Mouse (Mus musculus) liver, adult (tissue): ENCODE results near the gene Atp2b1.

Experiments used
- GATA4 ChIP-seq: IDR thresholded peaks from 2 replicates; pipeline ENCODE4 v1.6.1; 2014; ENCODE audit warnings: mild to moderate bottlenecking, low read length; ENCODE audit not compliant: insufficient replicate concordance

Gene Atp2b1

DNA sequence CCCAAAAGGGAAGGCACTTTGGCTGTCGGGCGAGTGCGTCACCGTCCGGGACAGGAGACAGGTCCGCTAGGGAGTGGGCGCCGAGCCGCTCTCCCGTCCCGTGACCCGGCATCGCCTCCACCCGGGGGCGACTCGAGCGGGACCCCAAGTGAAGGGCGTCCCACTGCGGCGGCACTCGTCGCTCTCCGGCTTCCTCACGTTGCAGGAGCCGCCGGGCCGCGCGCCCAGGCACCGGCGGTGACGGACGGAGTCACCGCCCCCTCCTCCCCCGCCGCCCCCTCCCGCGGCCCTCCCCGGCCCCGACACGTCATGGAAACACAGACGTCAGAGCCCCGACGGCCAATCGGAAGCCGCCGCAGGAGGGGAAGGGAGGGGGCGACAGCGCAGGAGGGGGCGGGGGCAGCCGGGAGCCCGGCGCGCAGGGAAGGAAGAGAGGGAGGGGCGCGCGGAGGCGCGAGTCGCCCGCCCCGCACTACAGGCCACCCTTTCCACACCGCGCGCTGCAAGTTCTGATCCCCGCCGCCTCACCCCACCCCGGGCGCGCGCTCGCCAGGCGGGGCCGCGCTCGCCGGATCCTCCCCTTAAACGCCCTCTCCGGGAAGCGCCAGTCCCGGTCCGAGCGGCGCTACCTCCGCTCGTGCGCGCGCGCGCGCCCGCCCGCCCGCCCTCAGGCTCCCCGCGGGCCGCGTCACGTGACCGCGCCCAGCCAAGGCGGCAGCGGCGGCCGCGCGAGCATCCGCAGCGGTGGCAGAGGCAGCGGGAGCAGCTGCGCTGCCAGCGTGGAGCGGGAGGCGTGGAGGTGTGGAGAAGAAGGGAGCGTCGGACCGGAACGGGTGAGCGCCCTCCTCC is at the start of gene Atp2b1:
Gene Atp2b1, plus strand, starts transcription at position 446 of the 849 bp plus-strand sequence.
- no peak for TF ChIP-seq GATA4

DNA sequence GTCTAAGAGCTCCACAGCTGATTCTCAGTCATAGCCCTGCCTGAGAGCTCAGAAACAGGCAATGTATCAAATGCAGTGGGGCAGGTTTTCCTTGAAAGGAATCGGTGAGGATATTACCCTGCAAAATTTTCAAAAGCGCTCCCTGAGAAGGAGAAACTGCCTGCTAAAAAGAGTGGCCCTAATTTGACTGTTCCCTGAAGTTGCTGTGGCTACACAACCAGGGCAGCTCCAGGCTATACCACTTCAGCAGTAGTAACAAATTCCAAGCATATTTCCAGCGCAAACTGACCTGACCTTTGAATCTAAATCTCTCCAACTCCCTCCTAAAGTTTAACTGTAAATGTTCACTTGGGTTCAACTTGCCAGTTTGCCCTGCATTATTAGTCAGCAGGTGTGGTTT is 49.4 kb upstream of the Atp2b1 start:
- no peak for TF ChIP-seq GATA4

DNA sequence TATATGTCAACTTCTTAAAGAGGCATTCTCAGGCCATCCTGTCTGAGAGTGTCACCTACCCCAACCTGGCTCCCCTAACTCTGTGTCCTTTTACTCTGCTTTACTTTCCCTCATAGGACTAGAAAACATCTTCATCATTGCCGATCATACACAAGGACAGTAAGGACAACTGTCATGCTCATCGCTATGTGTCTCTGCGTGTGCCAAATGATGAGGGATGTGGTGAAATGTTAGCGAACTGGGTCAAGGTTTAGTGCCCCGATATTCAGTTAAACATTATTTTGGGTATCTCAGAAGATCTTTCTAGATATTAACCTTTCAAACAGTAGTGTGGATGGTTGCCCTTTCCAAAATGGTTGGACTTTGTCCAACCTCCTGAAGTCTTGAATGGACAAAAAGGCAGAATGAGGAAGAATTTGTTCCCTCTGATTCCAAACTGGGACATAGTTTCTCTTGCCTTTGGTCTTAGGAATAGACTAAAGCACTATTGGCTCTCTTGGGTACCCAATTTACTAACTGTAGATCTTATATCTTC is 47.3 kb upstream of the Atp2b1 start:
- TF ChIP-seq GATA4: no peak

DNA sequence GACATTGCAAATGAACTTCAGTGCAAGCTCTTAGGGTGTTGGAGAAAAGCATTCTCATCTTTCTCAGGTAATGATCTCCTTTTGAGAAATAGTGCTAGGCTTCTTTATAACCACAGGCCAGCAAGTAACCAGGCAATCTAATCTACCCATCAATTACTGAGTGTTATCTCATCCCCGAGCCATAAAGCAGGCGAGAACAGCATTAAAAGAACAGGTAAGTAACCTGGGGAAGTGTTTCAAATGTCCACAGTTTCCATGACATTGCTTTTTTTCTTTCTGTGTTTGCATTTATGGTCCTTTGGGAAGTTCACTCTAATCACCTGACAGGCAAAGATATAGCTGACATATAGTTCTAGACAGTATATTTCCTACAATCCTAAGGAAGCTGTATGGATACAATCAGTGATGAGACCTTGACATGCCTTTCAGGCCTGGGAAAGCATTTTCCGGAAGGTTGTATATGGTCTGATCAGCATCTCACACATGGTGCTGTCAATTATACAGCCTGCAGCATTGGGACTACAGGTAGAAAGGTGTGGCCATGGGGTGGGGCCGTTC is 45.8 kb upstream of the Atp2b1 start:
- TF ChIP-seq GATA4: no peak

DNA sequence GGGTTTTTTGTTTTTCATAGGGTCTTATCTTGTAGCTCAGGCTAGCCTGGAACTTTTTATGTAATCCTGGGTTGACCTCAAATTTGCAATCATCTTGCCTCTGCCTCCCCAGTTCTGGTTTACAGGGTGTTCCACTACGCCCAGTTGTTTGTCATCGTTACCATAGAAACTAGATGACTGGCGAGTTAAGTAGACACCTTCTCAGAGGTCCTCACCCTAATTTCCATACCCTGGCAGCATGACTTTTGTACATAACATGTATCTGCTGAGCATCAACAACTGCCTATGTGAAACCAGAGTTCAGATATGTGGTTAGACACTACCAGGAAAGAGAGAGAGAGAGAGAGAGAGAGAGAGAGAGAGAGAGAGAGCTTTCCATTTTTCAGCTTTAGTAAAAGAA is 36.4 kb upstream of the Atp2b1 start:
- TF ChIP-seq GATA4: no peak

DNA sequence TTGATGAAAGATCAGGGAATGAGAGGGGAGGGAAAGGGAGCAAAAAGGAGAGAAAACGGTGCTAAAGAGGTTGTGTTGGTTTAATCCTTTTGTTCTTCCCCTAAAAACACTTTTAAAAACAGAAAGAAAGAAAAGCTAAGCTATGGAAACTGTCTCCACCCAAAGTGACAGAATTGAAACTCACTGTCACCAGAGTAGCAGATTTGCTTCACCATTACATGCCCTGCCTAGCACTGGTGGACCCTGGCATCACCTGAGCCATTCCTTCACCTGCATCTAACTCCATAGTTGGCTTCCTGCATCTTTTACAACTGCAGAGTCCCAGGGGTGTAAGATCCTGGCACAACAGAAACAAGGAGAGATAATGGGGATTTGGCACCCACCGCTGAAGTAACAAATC is 35.6 kb upstream of the Atp2b1 start:
- TF ChIP-seq GATA4: no peak

DNA sequence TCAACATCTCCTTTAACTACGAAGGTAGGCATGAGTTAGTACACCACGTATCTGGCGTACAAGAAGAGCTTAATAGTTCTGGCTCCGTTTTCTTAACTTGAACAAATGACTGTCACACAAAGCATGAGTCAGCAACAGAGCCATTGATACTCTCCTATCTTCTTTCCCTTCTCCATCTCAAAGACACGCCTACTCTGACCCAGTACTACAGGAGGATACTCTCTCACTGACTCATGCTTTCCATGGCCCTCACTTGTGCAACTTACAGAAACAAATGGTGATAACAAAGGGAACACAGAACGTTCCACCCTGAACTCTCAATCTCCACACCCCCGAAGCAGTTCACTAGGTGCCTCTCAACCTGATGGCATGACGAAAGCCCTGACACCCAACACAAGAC is 34.1 kb upstream of the Atp2b1 start:
- no peak for TF ChIP-seq GATA4

DNA sequence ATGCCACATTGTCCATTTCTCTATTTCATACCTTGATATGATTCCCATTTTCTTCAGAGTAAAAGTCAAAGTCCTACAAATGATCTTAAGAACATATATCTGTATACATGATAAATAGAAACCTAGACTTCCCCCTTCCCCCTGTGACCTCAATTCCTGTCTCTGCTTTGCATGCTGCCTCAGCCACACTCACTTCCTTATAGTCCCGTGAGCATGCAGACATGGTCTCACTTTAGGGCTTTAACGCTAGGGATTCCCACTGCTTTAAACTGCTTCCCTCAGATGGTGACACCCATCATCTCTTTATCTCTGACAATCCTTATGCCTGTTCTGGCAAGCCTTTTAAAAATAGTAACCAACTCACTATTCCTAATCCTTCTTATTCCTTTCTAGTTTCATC is 33.5 kb upstream of the Atp2b1 start:
- no peak for TF ChIP-seq GATA4

DNA sequence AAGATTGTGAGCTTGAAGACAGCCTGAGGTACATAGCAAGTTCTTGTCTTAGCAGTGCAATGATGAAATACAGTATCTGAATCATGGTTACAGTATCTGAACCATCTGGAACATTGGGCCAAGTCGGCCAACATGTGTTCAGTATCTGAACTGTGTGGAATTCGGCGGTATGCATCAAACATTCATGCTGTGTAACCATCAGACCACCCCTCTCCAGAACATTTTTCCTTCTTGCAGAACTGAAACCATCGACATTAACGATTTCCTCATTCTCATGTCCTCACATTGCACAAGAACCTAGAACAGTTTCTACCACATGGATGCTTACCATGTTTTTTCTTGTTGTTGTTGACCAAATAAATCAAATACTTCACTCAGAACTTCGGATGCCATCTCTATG is 32.7 kb upstream of the Atp2b1 start:
- no peak for TF ChIP-seq GATA4

DNA sequence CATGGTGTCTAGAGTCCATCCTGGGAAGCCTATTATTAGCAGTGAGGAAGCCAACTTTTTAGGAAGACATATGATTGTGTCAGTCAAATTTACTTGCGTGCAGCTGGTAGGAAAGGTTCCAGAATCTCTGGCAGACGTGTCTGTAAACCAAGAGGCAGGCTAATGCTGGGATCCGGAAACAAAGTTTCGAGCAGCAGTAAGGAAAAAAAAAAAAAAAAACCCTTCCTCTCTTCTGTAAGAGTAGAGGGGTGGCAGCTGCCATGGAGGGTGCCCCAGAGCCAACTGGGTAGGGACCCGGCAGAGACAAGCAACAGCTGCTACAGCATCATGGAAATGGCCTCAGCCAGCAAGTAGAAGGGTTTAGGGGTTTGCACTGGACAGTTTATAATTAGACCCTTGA is 31.6 kb upstream of the Atp2b1 start:
- TF ChIP-seq GATA4: no peak

DNA sequence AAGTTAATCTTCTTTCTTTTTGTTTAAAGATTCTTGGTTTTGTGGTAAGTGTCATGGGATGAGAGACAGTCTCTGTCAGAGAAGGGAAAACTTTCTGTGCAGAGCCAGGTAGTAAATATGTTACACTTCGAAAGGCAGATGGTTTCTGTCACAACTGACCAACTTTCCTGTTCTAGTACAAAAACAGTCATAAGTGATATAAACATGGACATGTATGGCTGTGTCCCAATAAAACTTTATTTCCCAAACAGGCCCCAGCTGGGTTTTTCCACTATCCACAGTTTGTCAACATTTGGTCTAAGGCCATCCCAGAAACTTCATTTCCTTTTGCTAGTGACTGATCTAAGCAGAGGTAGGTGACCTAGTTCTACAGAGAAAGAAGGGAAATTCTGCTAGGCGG is 29.8 kb upstream of the Atp2b1 start:
- no peak for TF ChIP-seq GATA4

DNA sequence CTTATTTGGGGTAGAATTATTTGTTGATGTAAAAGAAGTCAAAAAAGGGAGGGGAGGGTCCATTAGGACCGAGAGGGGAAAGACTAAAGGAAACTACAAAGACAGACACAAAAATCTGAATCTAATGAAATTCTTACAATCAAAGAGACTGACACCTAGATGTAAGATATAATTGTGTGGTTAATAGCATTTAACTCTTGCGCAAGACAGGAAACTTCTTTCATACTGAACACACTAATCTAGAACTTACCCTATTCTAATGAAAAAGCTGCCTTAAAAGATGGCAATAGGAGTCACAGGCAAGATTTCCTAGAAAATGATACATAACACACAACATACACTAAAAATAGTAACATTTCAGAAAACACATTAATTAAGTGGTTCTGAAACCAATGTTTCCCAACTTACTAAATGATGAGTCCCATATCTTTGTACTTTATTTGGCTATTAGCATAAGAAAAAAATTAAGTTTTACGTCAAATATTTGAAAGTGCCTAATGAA is 27.4 kb upstream of the Atp2b1 start:
- TF ChIP-seq GATA4: no peak

DNA sequence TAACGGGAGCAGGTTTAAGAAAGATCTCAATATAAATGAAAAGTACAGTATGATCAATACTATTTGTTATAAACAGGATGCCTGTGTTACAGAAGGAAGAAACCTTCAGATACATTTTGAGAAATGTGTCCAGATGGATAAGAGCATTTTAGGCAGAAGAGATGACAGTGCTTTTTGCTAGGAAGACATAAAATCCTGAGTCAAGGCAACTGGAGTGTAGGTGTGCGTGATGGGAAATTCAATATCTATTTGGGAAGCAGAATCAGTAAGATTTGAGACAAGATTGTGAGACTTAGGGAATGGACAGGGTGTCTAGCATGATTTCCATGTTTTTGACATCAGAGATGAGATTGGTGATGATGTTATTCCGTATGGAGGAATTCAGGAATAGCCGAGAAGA is 22.8 kb upstream of the Atp2b1 start:
- TF ChIP-seq GATA4: no peak

DNA sequence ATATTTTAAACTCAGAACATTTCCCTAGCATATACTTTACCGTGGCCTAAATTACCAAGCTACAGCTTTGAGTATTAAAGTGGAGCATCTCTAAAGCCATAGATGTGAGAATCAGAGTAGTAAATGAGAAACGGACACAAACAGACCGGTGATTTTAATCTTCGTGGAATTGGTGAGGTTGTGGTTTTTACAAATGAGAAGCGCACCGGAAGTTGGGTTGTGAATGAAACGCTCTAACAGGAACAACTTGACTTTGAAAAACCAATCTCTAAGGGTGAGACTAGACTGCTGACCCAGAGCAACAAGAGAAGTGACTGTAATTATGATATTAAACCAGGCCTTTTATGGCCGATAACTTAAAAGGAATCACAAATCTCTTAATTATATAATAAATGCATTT is 16.7 kb upstream of the Atp2b1 start:
- no peak for TF ChIP-seq GATA4

DNA sequence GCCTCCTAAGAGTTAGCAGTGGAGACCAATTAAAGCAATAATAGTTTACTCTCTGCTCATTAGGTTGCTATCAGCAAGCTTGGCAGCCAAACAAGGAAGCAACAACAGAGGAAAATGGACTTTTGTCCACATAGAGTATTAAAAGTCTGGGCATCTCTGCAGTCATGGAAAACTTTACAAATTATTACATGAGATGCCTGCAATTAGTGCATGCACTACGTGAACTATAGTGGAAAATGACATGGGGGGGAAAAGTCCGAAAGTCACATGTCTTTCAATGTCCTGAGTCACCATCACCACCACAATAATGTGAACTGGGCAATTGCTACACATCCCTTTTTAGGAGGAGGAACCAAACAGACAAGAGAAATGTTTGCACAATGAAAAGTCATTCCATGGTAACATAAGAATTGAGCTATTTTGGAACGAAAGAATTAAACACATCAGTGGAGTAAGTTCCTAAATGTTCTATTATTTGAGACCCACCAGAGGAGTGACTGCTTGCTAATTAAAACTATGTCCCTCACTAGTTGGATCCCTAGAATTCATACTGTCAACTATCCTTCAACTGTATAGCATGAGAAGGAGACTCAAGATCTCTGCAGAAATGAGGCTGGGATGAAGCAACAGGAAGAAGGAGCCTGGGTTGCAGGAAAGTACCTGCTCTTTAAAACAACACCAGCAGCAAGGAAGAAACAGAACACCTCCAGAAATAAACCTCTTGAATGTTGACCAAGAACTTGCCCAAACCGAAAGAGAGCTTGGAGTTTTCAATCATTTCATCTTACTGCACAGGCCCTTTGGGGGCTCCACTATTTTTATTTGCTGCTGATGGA is 16.1 kb upstream of the Atp2b1 start:
- TF ChIP-seq GATA4: no peak

DNA sequence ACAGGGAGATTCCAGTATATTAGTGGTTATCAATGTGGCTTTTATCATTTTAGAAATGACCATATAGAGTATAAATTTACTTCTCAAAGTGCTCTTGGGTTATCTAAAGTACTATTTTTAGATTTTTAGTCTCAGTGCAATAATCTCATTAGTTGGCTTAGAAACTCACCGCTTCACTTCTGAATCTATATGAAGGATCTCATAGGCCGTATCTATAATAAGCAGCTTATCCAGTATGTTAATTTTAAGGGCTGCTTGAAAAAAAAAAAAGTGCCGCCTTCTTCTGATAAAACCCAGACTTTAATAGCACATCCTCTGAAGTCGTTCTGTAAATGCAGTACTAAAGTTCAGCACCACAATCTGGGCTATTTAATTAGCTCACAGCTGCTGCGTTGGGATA is 12.7 kb upstream of the Atp2b1 start:
- no peak for TF ChIP-seq GATA4

DNA sequence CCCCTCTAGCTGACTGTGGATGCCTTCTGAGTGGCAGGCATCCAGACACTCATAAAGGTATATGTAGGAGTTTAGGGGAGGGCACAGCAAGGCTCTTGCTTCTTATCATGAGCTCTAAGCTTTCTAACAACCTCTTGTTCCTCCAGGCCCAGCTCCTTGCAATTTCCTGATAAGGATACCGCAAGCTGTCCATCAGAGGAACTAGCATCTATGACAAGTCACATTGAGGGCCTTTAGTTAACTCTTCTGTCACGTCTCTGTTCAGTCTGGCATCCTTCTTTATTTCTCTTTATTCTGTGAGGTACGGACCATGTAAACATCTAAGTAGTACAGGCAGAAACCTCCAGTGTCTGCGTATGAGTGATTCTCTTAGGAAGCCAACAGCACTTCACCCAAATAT is 8.2 kb upstream of the Atp2b1 start:
- no peak for TF ChIP-seq GATA4
